Mouse (Mus musculus): ENCODE results near the gene Apela. TPM values are rescaled to one million over a fixed set of nuclear protein-coding genes. Genes with fewer than 3 reads are reported as not detected.
A peak's percentile ranks its signal among the peaks of the same experiment; 100 is the strongest.

Gene Apela
- not detected in 2 replicates for total RNA-seq (2014; rRNA removed)
- polyA plus RNA-seq (2015; fragmentation: Nextera tagmentation; extraction: Ambion mirVana): 0.54 and 0.64 TPM in 2 replicates

DNA sequence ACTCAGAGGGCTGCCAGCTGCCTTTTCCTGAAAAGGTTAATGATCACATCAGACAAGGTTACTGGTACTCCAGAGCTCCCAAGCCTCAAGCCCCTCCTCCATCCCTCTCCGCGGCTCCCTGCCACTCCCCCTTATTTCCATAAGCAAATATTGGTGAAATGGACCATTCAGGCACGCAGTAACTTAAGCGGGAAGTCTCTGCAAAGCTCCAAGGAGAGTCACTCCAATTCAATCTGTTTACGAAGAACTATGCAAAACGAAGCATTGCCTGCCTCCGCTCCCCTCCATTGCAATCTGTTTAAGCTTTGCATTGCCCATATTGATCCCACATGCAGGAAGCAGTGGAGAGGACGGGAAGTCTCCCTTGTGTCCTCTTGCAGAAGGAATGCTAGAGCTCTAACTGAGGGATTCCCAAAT lies at the start of gene Apela:
TSS of gene Apela (minus strand) at position 220 of the 417 bp plus-strand sequence.
- no peaks in the 10 kb centered on the region for H3K9me3 ChIP-seq (ENCODE audit: low read length)
- no peak within 1 kb of the TSS for H3K27ac ChIP-seq (ENCODE audit: low read depth, low read length)
- no peak within 1 kb of the TSS for H3K9ac ChIP-seq (replicated peaks; ENCODE audit: low read length, poor library complexity, severe bottlenecking)
- ATAC-seq (ENCODE audit: low FRiP score) (no peak), DNase-seq (ENCODE audit: low spot score) (peak; percentile 29)
- TF ChIP-seq CTCF (IDR thresholded peaks at IDR 0.05): no peak
- no peaks in the 10 kb centered on the region for H3K4me1 ChIP-seq (ENCODE audit: insufficient read depth, low read length)
- H3K27me3 ChIP-seq (ENCODE audit: insufficient read depth, low read length): no peaks in the 10 kb centered on the region
- 1% methylated on average over 8 of the region's 8 CpGs for WGBS
- peak within 1 kb of the TSS; percentile 48 for H3K4me2 ChIP-seq (ENCODE audit: low read depth, low read length, poor library complexity, severe bottlenecking)
- peak within 1 kb of the TSS; percentile 30 for H3K4me3 ChIP-seq (ENCODE audit: low read depth, low read length)
- H3K36me3 ChIP-seq (ENCODE audit: insufficient read depth, low read length): no peaks in the 10 kb centered on the region

DNA sequence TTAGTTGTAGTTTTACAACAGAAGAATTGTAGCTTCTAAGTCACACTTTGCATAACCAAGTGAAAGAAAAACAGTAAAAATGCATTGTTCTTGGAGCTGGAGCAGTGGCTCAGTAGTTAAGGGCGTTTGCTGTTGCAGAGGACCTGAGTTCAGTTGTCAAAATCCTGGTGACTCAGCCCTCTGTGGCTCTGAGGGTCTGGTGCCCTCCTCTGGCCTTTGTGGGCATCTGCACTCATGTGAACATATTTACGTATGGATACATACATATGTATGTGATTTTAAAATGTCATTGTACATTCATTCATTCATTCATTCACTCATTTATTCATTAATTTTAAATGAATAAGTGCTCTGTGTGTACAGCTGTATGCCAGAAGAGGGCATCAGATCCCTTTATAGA lies 48.5 kb upstream of the Apela start:
- ATAC-seq (ENCODE audit: low FRiP score): no peak
- DNase-seq (ENCODE audit: low spot score): no peak
- H3K36me3 ChIP-seq (ENCODE audit: insufficient read depth, low read length): no peaks in the 10 kb centered on the region
- TF ChIP-seq CTCF (IDR thresholded peaks at IDR 0.05): peak; percentile 30
- 79% methylated on average over 2 of the region's 2 CpGs for WGBS
- no peak overlapping the region for H3K4me3 ChIP-seq (ENCODE audit: low read depth, low read length)
- H3K9me3 ChIP-seq (ENCODE audit: low read length): no peaks in the 10 kb centered on the region
- H3K27me3 ChIP-seq (ENCODE audit: insufficient read depth, low read length): no peaks in the 10 kb centered on the region
- H3K4me1 ChIP-seq (ENCODE audit: insufficient read depth, low read length): no peaks in the 10 kb centered on the region
- H3K4me2 ChIP-seq (ENCODE audit: low read depth, low read length, poor library complexity, severe bottlenecking): no peak overlapping the region
- H3K9ac ChIP-seq (replicated peaks; ENCODE audit: low read length, poor library complexity, severe bottlenecking): no peak overlapping the region
- H3K27ac ChIP-seq (ENCODE audit: low read depth, low read length): no peak overlapping the region

DNA sequence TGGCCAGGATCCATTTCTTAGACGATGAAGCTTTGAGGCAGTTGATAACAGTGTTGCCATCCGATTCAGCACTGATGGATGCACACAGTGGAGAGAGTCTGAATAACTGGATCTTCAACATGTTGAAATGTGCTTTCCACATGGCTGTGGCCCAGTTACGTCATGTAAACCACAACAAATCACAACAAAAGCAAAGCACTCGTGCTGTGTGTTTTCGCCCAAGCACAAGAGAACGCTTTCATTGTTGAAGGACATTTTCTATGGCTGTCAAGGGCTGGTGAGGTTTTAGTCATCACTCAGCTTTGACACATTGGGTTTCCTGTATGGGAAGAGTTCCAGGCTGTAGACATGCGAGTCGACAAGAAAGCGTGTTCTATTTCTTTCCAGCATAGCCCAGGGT lies 43.6 kb upstream of the Apela start:
- H3K36me3 ChIP-seq (ENCODE audit: insufficient read depth, low read length): no peaks in the 10 kb centered on the region
- H3K9ac ChIP-seq (replicated peaks; ENCODE audit: low read length, poor library complexity, severe bottlenecking): no peak overlapping the region
- DNase-seq (ENCODE audit: low spot score) (no peak), ATAC-seq (ENCODE audit: low FRiP score) (no peak)
- H3K4me1 ChIP-seq (ENCODE audit: insufficient read depth, low read length): no peaks in the 10 kb centered on the region
- 86% methylated on average over 9 of the region's 9 CpGs for WGBS
- no peak overlapping the region for H3K27ac ChIP-seq (ENCODE audit: low read depth, low read length)
- H3K4me3 ChIP-seq (ENCODE audit: low read depth, low read length): no peak overlapping the region
- H3K4me2 ChIP-seq (ENCODE audit: low read depth, low read length, poor library complexity, severe bottlenecking): no peak overlapping the region
- no peaks in the 10 kb centered on the region for H3K9me3 ChIP-seq (ENCODE audit: low read length)
- no peaks in the 10 kb centered on the region for H3K27me3 ChIP-seq (ENCODE audit: insufficient read depth, low read length)
- no peak for TF ChIP-seq CTCF (IDR thresholded peaks at IDR 0.05)

GRCm38 (mm10) chr8:65074733-65075132 lies 37.6 kb upstream of the Apela start, which contains the start of gene Gm10663:
Gene Gm10663, plus strand, starts transcription at chr8:65075033.
- Histone ChIP-seq H3K4me2 (ENCODE audit: low read depth, low read length, poor library complexity, severe bottlenecking) (no peak within 1 kb of the TSS), H3K4me1 (ENCODE audit: insufficient read depth, low read length) (no peaks in the 10 kb centered on the region), H3K9me3 (ENCODE audit: low read length) (no peaks in the 10 kb centered on the region), H3K36me3 (ENCODE audit: insufficient read depth, low read length) (no peaks in the 10 kb centered on the region), H3K27me3 (ENCODE audit: insufficient read depth, low read length) (no peaks in the 10 kb centered on the region), H3K27ac (ENCODE audit: low read depth, low read length) (no peak within 1 kb of the TSS), H3K9ac (replicated peaks; ENCODE audit: low read length, poor library complexity, severe bottlenecking) (no peak within 1 kb of the TSS), H3K4me3 (ENCODE audit: low read depth, low read length) (no peak within 1 kb of the TSS)
- WGBS: 95% methylated on average over 2 of the region's 2 CpGs
- no peak for ATAC-seq (ENCODE audit: low FRiP score)
- TF ChIP-seq CTCF (IDR thresholded peaks at IDR 0.05): no peak
- no peak for DNase-seq (ENCODE audit: low spot score)

- DNase-seq (ENCODE audit: low spot score) (no peak), ATAC-seq (ENCODE audit: low FRiP score) (no peak)
- 80% methylated on average over 4 of the region's 4 CpGs for WGBS
- Histone ChIP-seq H3K36me3 (ENCODE audit: insufficient read depth, low read length) (no peaks in the 10 kb centered on the region), H3K4me3 (ENCODE audit: low read depth, low read length) (no peak overlapping the region), H3K27ac (ENCODE audit: low read depth, low read length) (no peak overlapping the region), H3K27me3 (ENCODE audit: insufficient read depth, low read length) (no peaks in the 10 kb centered on the region), H3K9me3 (ENCODE audit: low read length) (no peaks in the 10 kb centered on the region), H3K9ac (replicated peaks; ENCODE audit: low read length, poor library complexity, severe bottlenecking) (no peak overlapping the region), H3K4me1 (ENCODE audit: insufficient read depth, low read length) (no peaks in the 10 kb centered on the region), H3K4me2 (ENCODE audit: low read depth, low read length, poor library complexity, severe bottlenecking) (no peak overlapping the region)
- TF ChIP-seq CTCF (IDR thresholded peaks at IDR 0.05): no peak
Measured at GRCm38 (mm10) chr8:65070996-65071395, 33.9 kb upstream of the Apela start.

- no peak overlapping the region for H3K4me2 ChIP-seq (ENCODE audit: low read depth, low read length, poor library complexity, severe bottlenecking)
- no peak for ATAC-seq (ENCODE audit: low FRiP score)
Measured at GRCm38 (mm10) chr8:65068473-65068819, 31.3 kb upstream of the Apela start.

More at GRCm38 (mm10) chr8:65068473-65068819, 31.3 kb upstream of the Apela start:
- Histone ChIP-seq H3K4me1 (ENCODE audit: insufficient read depth, low read length) (no peaks in the 10 kb centered on the region), H3K27ac (ENCODE audit: low read depth, low read length) (no peak overlapping the region), H3K36me3 (ENCODE audit: insufficient read depth, low read length) (no peaks in the 10 kb centered on the region), H3K27me3 (ENCODE audit: insufficient read depth, low read length) (no peaks in the 10 kb centered on the region; the same call in 1 of the 2 replicates), H3K4me3 (ENCODE audit: low read depth, low read length) (no peak overlapping the region), H3K9ac (replicated peaks; ENCODE audit: low read length, poor library complexity, severe bottlenecking) (no peak overlapping the region), H3K9me3 (ENCODE audit: low read length) (no peaks in the 10 kb centered on the region)
- TF ChIP-seq CTCF (IDR thresholded peaks at IDR 0.05): no peak
- DNase-seq (ENCODE audit: low spot score): no peak
- 56% methylated on average over 4 of the region's 4 CpGs for WGBS
